Mouse (Mus musculus): ENCODE measurements around the gene Gm28308.

The Gm28308 gene

DNA sequence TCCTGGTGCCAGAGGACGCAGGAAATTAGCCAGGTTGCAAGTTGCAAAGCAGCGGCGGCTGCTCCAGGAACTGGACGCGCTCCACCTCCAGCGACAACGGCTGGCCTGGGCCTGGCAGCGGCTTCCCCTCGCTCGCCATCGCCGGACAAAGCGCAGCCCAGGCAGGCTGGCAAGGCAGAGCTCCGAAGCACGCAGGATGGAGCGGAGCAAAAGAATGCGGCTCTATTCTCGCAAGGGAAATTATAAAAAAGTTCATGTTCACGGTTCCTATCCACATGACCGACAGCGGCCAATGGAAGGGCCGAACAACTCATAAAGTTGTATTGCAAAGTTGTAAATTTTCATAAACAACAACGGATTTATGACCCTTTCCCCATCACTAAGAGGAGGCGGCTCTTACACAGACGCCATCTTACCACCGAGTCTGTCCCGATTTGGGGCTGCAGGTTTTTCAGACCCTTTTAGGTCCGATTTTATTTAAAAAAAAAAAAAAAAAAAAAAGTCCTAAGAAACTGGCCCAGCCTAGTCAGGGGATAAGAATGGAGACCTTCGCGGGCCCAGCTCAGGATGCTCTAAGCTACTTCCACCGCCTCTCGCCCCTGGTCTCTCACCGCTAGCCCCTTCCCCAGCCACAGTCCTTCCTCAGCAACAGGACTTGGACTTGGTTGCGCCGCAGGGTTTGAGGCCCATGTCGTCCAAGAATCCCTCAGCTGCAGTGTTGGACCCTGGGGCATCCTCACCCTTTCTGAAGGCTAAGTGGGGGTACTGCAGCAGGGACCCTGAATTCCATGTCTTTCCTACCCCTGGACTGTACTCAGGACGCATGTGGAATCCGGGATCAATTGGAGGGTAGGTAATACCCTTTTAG lies at the start of gene Gm28308, which contains the start of gene Hoxa3:
TSS of gene Gm28308 (minus strand) at position 221 of the 868 bp plus-strand sequence.
TSS of gene Hoxa3 (minus strand) at position 218 of the 868 bp plus-strand sequence.
- DNase-seq (ENCODE audit: low read depth, low spot score), result peak; percentile 10

DNA sequence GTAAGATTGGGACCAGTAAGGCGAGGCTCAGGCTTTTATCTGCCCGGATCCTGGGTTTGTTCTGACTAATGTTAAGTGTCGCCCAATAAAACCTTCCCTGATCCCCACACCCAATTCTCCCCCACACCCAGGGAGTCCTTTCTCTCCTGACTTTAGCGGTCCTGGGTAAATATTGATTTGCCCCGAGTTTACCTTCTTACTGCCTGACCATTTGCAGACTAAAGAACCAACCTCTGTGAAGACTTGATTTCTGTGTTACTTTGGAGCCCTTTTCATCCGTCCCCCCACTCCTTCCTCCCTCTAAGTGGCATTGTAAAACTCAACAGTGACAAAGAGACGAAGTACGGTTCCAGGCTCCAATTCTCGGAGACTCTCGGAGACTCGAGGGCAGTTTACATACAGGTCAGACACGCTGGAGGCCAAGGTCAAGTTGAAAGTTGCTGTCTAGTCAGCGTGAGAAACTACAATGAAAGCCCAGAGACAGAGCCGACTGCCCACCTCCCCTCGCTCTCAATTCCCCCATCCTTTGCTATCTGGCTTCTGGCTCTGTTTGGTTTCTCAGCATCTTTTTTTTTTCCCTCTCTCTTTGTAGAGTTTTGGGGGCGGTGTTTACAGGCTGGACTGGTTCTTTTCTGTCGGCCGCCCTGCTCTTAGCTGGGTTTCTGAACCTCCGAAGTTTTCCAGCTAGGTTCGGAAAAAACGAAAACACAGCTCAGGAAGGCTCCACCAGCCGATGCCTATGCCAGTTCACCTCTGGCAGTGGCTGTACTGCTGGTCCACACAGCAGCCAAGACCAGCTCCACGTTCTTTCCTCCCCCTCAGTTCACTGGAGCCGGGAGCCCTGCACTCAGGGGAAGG lies 49.6 kb upstream of the Gm28308 start:
- DNase-seq (ENCODE audit: low read depth, low spot score), result peak; percentile 41

DNA sequence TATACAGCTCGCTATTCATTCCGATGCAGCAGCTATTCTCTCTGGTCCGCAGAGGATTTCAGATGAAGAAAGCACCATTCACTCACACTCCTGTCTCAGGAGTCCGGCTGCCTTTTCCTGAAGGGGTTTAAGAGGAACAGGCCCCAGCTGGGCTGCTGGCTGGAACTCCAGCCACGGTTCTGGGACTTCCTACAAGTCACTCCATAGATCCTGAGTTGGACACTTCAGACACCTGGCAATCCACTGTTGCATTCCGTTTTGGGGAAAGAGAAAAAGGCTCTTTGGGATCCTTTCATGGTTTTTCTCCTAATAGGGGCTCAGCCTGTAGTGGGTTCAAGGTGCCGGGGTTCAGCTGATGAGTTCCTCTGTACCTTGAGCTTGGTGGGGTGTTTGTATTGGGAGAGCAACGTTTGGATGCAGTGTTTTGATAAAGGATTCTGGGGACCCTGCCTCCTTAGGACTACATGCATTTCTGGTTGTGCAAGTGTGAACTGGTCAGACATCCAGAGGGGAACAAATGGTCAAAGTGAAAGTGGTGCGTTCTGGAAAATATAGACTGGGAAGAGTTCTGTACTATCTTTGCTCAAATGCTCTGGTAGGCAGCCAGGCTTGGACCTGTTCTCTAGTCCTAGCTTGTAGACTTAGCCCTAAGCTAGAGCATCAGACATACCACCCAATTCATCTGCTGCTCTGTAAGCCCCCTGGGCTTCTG lies 48.8 kb upstream of the Gm28308 start:
- DNase-seq (ENCODE audit: low read depth, low spot score), result no peak

DNA sequence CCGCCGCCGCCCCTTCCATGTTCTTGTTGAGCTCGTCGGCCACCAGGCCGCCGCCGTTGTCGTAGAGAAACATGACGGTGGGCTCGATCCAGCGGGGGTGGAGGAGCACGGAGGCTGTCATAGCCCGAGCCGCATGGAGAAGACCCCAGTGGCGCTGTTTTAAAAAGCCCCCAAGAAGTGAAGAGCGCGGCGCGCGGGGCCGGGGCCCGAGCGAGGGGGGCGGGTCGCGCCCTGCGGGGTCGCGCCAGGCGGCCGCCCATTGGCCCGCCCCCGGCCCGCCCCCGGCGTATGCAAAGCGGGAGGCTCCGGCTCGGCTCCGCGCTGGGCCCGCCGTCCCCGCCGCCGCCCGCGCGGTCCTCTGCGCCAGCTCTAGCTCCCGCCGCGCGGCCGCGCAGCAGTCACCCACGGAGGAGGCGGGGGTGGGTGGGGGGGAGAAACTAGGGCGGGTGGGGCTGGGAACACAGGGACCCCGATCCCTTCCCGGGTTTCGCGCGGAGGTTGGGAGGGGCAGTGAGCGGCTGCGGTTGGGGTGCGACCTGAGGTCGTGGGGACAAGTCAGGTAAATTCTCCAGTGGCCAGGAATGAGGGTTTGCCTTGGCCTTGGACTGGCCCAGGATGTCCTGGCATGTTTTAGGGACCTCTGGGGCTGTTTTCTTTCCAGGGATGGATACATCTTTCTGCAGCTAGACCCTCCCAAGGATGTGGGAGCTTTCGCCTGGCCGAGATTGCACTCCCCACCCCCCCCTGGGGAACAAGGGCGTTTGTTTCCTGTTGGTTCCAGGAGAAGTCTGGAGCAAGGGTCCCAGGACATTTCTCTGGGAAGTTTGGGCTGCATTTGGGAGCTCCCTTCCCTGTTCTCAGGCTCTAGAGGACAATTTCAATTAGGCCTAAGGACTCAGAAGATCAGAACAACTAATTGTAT lies 47.8 kb upstream of the Gm28308 start, which contains the start of gene Hoxa13:
TSS of gene Hoxa13 (minus strand) at position 227 of the 922 bp plus-strand sequence.
- peak; percentile 76 for DNase-seq (ENCODE audit: low read depth, low spot score)

DNA sequence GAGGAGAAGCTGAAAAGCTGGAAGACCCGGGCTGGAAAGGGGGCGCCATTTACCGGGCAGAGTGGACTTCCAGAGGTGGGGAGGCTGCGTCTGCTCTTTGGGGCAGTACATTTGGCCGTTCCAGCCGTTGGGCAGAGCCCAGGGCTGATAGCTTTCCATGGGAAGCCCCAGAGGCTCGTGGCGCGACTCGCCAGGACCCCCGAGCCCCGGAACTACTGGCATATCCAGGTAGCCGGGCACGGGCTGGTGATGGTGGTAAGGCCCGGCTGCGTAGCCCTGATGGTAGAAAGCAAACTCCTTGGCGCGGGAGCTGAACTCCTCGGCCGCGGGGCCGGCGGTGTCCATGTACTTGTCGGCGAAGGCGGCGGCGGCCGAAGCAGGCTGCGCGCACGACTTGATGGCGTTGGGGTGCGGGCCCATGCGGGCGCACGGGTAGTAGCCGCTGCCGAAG lies 46.7 kb upstream of the Gm28308 start:
- peak; percentile 62 for DNase-seq (ENCODE audit: low read depth, low spot score)

DNA sequence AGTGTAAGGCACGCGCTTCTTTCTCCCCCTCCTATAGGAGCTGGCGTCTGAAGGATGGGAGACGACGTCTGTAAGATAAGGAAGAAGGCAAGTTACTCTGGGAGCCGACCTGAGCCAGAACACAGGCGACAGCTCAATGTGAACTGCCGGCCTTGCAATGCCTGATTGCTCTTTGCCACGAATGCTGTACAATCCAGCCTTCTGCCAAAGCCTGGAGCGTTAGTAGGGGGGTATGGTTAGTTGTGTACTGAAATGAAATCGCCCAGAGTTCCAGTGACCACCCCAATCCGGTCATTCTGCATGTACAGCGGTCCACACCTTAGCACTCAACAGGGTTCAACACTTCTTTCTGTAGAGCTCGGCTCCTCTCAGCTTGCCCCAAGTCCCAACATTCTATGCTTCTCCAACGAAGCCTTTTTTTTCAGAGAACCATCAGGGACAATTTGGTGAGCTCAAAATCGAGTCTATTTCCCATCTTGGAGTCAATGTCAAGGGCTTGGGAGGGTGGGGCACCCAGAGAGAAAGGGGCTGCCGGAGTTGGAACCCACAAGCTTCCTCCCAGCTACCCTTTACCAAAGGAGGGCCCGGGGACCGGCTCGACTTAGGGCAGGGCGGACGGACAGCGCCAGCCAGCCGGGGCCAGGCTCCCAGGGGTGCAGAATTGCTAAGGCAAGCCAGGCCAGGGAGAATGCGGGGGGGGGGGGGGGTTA lies 46.1 kb upstream of the Gm28308 start:
- peak; percentile 62 for DNase-seq (ENCODE audit: low read depth, low spot score)

DNA sequence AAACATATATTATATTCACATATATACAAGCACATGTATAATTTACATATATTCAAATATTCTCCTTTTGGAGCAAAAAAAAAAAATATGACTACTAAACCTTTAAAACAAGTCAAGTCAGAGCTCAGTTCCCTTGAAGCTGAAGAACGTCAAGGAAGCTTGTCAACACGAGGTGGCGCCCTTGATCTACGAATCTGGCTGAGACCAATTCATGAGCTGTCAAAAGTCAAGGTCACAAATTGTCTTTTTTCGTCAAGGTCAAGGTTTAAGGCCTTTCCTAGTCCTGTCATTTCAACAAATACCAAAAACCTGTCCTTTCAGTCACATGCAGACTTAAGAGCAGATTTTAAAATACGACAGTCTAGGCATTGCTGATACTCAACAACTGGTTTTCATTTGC lies 43.8 kb upstream of the Gm28308 start:
- DNase-seq (ENCODE audit: low read depth, low spot score), result peak; percentile 78

DNA sequence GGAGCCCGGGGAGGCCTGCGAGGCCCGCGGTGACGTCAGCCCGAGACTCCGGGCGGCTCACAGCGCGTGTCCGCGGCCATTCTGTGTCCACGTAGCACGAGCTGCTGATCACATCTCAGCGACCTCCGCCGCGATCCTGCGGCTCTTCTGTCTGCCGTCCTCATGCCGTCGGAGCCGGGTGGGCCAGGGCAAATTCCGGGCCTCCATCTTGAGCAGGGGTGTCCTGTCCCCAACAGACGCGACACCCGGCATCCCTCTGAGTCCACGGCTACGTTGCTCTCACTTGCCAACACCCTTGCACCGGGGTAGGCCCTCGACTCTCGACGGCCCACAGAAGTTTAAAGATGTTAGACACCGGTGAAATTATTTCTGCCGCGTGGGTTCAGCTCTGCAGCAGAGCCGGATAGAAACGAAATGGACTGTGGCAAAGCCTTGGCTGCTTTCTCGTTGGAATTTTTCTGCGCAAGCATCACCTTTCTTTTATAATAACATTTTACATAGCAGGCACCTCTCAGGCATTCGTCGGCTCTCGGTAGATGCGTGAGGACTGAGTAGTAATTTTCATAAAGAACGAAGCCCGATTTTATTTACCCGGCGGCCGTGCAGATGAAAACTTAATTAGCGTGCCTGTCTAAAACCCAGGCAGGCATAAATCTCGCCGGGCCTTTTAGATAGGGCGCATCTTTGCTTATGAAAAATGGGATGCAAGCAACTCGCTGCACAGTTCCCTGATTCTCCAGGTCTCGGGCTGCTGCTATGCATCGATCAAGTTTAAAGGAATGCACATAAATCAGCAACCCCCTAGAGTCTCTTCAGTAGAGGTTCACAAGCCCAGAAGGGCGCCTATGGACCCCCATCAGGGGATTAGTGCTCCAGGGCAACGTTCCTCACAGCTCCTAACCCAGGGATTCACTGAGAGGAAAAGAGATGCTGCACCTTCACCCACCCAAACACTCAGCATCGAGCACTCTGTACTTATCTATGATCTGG lies 40.7 kb upstream of the Gm28308 start:
- peak; percentile 57 for DNase-seq (ENCODE audit: low read depth, low spot score)

DNA sequence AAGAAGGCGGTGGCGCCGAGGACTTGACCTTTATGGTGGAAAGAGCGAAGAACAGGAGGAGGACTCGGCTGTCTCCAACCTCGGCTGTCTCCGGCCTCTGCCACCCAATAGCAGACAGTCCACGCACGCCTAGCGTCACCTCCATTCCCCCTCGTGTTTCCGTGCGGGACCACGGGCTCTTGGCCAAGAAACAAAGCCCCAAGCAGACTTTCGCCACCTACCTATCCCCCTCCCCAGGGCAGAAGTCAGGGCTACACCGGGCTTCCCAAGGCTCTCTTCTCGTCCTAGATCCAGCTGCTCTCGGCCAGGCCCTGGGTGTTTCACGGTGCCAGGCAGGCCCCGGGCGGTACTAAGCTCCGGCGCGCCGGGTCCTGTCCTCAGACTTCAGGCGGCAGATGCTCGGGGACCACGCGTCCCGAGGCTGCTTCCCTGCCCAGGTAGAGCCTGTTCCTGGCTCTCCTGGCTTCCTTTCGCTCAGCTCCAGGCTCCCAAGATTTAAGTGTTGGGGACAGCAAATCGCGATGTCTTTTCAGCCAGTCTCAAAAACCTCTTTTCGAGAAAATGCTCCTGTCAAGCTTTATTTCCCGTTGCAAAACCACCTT lies 39.7 kb upstream of the Gm28308 start:
- DNase-seq (ENCODE audit: low read depth, low spot score), result peak; percentile 70

DNA sequence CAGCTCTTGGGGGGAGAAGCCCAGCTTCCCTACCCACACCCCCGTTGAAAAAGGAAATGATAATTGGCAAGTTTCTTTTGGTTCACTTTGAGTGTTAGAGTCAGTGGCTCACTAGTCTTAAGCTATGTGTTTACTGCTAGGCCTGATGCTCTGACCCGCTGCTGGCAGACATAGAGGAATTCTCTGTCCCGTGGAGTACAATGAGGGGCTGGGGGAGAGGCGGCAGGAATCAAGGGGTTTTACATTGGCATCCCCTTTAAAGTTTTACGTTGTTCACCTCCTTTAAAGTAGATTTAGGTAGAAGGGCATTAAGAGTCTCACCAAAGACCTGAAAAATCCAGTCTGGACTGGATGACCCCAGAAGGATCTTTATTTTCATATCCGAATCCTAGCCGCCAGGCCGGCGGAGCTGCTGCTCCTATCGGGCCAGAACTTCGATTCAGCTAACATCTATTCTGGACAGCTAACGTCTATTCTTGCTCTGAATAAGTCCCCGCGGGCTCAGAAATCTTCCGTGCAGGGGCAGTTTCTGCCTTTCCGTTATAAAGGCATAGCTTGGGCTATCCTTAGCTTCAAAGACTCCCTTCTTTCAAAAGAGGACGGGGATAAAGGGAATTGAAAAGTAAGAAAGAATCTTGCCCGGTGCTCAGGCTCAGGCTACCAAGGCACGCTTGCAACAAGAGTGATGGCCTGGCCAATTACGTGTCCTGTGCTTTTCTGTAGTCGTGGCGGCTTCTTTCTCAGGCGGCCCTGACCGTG lies 39.1 kb upstream of the Gm28308 start:
- peak; percentile 55 for DNase-seq (ENCODE audit: low read depth, low spot score)

DNA sequence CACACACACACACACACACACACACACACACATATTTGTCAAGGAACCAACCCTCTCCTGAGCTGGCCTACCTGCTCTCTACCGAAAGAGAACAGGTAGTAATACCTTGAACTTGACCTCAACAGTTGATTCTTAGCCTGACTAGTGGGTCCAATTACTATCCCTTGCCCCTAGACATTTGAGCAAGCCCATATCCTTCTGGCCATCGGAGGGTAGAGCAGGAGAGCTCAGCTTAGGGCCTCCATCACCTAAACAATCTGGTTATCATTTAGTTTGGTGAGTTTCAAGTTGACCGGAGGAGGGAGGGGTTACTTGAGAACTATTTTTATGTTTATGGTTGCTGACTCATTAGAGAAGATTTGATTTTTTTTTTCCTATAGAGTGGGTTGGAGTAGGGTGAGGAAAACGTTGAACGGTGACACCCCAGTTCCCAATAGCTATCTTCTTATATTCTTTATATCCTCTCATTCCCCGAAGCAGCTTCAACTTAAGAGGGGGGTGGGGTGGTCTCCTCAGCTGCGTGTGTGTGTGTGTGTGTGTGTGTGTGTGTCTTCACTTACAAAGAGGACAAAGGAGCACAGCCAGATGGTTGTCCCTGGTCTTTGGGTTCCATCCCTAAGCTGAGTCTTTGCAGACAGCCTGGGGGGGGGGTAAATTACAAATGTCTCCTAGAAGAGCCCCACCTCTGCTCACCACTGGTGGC lies 38.2 kb upstream of the Gm28308 start:
- DNase-seq (ENCODE audit: low read depth, low spot score), result no peak

DNA sequence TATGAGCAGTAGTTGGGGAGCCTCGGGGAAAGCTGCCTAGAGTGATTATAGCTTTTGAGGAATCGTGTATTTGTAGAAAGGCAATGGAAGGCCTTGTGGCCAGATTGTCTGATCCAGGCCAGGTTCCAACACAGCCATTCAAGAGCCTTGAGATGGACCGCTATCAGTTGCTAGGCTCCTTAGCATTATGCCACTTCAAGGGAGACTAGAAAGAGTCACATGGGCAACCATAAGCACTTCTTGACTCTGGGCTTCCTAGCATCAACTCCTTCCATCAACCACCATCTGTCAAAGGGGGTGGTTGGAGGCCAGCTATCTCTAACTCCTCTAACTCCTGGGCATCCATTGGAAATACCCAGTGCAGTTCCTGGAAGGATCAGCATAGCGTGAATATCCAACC lies 36.7 kb upstream of the Gm28308 start:
- no peak for DNase-seq (ENCODE audit: low read depth, low spot score)

DNA sequence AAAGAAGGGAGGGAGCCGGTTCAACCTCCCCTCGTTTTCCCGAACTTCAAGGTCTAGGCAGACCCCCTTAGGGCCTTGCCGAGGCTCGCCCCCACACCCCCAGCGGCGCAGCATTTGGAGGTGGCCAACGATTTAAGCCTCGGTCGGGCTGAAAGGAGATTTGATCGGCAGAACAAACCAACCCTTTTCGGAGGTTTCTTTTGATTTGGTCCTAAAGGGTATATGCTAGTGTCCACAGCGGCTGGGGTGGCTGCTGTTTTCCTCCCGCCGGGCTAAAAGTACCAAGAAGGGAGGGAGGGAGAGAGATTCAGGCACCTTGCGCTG lies 36.2 kb upstream of the Gm28308 start:
- DNase-seq (ENCODE audit: low read depth, low spot score), result no peak

DNA sequence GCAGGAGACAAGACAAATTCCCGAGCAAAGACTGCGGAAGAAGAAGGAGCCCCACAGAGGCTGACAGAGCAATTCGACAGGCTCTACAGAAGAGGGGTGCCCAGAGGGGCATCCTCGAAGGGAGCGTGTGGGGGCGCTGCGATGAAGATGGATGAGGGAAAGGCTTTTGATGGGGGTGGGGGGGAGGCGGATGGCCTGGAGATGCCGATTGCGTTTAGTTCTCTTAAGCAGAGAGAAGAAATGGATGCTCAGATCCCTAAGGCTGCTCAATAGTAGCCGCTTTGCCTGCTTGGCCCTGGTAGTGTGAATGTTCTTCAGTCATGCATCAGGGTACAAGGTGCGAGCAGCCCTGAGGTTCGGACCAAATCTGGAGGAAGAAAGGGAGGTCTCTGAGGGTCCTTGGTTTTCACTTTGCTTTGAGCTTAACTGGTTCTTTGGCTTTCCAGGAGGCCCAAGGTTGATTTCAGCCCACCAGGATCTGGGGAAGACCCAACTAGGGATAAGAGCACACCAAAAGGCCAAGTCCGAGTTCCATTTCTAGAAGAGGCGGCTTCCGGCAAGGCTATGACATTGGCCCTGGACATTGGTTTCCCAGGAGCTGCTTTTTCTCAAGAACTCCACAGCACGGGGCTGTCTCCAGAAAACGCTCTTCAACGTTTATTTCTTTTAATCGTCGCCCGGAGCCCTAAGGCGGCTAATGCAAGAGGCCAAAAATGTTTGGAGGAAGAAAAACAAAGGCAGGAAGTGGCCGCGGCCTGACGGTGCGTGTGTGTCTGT lies 35.7 kb upstream of the Gm28308 start:
- DNase-seq (ENCODE audit: low read depth, low spot score), result peak; percentile 43

DNA sequence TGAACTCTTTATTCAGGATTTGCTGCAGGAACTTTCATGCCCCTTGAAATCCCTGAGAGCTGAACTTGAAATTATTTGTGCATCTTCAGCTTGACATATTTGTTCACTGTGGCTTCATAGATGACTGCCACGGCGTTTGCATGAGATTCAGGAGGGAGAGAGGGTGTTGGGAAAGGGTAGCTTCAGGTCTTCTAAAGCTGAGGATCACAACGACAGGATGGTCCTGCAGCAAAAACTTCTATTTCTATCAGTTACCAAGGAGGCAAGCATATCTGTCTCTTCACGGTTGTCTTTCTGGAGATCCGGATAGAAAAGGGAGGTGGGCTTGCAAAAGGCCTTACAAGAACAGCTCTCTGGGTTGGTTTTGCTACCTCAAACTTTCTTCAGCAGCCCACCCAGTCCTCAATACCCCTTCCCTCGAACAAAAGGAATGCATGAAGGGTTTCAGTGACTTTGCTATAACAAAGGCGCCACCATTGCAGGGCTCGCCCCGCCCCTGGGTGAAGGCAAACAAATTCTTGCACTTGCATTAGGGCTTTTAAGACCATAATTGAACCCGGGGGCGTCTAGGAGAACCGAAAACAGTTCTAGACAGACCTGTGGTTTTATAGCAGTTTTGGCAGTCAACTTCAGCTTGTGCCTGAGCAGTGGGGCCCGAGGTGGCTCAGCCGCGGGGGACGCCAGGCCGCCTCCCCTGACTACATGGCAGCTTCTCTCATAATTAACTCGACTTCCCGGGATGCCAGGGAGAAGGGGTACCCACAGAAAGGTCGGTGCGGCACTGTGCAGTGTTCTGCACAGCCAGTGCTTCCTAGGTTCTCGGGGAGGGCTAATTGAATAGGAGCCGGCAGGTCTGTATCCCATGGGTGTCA lies 34.9 kb upstream of the Gm28308 start:
- peak; percentile 58 for DNase-seq (ENCODE audit: low read depth, low spot score)

Measured in ZHBTc4 (cell line).